Mouse (Mus musculus): Measurements from ENCODE around the gene Ifna16.

GRCm38 (mm10) chr4:88642526-88642925, 34.2 kb downstream of the Ifna16 start:
- TF ChIP-seq POLR2A (IDR thresholded peaks at IDR 0.05; ENCODE audit: borderline replicate concordance, low read depth, low read length) (no peak), CTCF (IDR thresholded peaks at IDR 0.05; ENCODE audit: low read depth, low read length) (no peak)

Measured in bone marrow macrophage, adult 2 months (primary cell).